Mouse (Mus musculus) midbrain, postnatal 0 days (tissue): ENCODE data around the gene Rita1. TPM values are rescaled to one million over a fixed set of nuclear protein-coding genes. Genes with fewer than 3 reads are reported as not detected.

Experiments
- ATAC-seq: fragments of 200-750 bp; cut with Nextera tagmentation; 2 replicates; pipeline ENCODE4 v1.8.0; 2017; ENCODE audit warnings: moderate number of reproducible peaks, mild to moderate bottlenecking, moderate TSS enrichment, moderate library complexity; ENCODE audit not compliant: low FRiP score
- DNase-seq: peaks from one replicate; pipeline ENCODE4 v3.0.0-alpha.2; 2015; ENCODE audit warnings: low spot score
- H3K27ac ChIP-seq: fragments of 300-500 bp; sonication (generic); 2 replicates; pipeline ENCODE4 v1.5.1; 2014; ENCODE audit warnings: low read depth, mild to moderate bottlenecking, low read length, mixed read lengths
- H3K27me3 ChIP-seq: fragments of 300-500 bp; sonication (generic); 2 replicates; pipeline ENCODE4 v1.6.1; 2014; ENCODE audit warnings: low read length, control low read depth, mixed read lengths; ENCODE audit not compliant: insufficient read depth
- H3K36me3 ChIP-seq: fragments of 300-500 bp; sonication (generic); 2 replicates; pipeline ENCODE4 v1.6.1; 2014; ENCODE audit warnings: low read length, control low read depth, mixed read lengths; ENCODE audit not compliant: insufficient read depth
- H3K4me1 ChIP-seq: fragments of 300-500 bp; sonication (generic); 2 replicates; pipeline ENCODE4 v1.6.1; 2014; ENCODE audit warnings: mild to moderate bottlenecking, control low read depth, antibody characterized with exemption, low read length, mixed read lengths; ENCODE audit not compliant: insufficient read depth
- H3K4me2 ChIP-seq: fragments of 300-500 bp; sonication (generic); 2 replicates; pipeline ENCODE4 v1.6.1; 2014; ENCODE audit warnings: low read depth, mild to moderate bottlenecking, low read length, mixed read lengths; ENCODE audit not compliant: poor library complexity, severe bottlenecking
- H3K4me3 ChIP-seq: fragments of 300-500 bp; sonication (generic); 2 replicates; pipeline ENCODE4 v1.5.1; 2014; ENCODE audit warnings: low read depth, mild to moderate bottlenecking, low read length, moderate library complexity
- H3K9ac ChIP-seq: fragments of 300-500 bp; sonication (generic); replicated peaks from 2 replicates; pipeline ENCODE4 v1.6.1; 2014; ENCODE audit warnings: mild to moderate bottlenecking, low read length, moderate library complexity, mixed read lengths; ENCODE audit not compliant: poor library complexity, severe bottlenecking
- H3K9me3 ChIP-seq: fragments of 300-500 bp; sonication (generic); 2 replicates; pipeline ENCODE4 v1.6.1; 2016; ENCODE audit warnings: low read length, control low read depth
- CTCF ChIP-seq: IDR thresholded peaks from 2 replicates; pipeline ENCODE4 v1.5.1; 2016; ENCODE audit warnings: antibody characterized with exemption, mild to moderate bottlenecking
- WGBS: fragments of 180-500 bp; shearing (Covaris S2); extraction: QIAGEN DNeasy Blood & Tissue Kit; methylation state at CpG from one replicate; pipeline ENCODE4 v1.1.7; 2014; 5-methylcytosine and 5-hydroxymethylcytosine counted together
- polyA plus RNA-seq: library from polyadenylated mRNA; unstranded; fragments of >200 nt; fragmentation: Nextera tagmentation; extraction: Ambion mirVana; gene quantifications from 2 replicates; pipeline ENCODE4 v1.2.1, GENCODE M21; 2015
- total RNA-seq: library from RNA; depleted of rRNA; stranded (reverse); fragments of >200 nt; gene quantifications from 2 replicates; pipeline ENCODE4 v1.2.3, GENCODE M21; 2014

Rita1 gene
- total and polyA plus RNA-seq, 2 experiments from 2014 or later: 31.4 to 43.6 TPM

DNA sequence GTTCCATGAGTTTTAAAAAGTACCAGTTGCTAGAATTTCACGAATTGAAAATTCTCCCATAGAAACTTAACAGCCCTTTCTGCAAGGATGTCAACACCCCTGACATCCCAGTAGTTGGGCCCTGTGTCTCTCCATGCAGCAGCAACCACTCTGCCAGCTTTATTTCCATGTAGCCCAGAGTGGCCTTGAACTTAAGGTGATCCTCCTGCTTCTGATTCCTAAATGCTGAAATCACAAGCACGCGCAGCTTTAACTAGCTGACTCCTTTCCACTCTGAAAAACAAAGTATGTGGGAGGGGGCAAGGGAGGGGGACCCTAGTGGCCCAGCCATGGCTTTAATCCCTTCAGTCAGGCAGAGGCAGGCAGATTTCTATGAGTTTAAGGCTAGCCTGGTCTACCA is 5.1 kb downstream of the Rita1 start:
- H3K4me3 ChIP-seq: no peak overlapping the region
- peaks cover 8% of the 10 kb centered on the region; the same call in 1 of the 2 replicates for H3K4me1 ChIP-seq
- WGBS: 82% methylated on average over 3 of the region's 3 CpGs
- no peak overlapping the region for H3K4me2 ChIP-seq
- H3K27ac ChIP-seq: no peak overlapping the region
- H3K9ac ChIP-seq: no peak overlapping the region
- no peaks in the 10 kb centered on the region for H3K27me3 ChIP-seq
- H3K9me3 ChIP-seq: no peaks in the 10 kb centered on the region
- ATAC-seq: no peak
- no peak for DNase-seq
- H3K36me3 ChIP-seq: 0 out of 2 replicates have a peak, but pooled peaks cover 4% of the 10 kb centered on the region
- no peak for TF ChIP-seq CTCF

DNA sequence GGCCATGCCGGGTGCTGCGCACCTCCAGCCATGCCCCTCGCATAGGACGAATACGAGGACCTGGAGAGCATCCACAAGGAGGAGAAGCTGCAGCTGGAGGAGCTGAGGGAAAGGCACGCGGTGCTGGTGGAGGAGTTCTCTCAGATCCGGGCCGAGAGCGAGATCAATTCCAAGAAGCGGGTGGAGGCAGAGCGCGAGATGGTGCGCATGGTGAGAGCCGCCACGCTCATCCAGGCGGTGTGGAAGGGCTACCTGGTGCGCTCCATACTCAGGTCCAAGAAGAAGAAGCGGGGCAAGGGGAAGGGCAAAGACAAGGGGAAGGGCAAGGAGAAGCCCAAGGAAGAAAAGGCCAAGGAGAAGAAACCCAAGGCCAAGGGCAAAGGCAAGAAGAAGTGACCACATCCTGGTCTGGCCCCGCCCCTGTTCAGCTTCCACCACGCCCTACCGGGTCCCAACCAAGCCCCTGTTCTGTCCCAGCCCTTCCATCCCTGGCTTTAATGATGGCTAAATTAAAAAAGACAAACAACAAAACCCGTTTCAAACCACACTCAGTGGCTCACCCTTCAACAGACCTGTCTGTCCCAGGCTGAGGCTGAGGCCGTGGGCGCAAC is 5.7 kb downstream of the Rita1 start:
- no peak overlapping the region for H3K4me3 ChIP-seq
- TF ChIP-seq CTCF: no peak
- H3K27me3 ChIP-seq: no peaks in the 10 kb centered on the region
- no peak overlapping the region for H3K9ac ChIP-seq
- no peaks in the 10 kb centered on the region for H3K9me3 ChIP-seq
- H3K4me2 ChIP-seq: no peak overlapping the region
- 0 out of 2 replicates have a peak, but pooled peaks cover 4% of the 10 kb centered on the region for H3K36me3 ChIP-seq
- no peak overlapping the region for H3K27ac ChIP-seq
- no peak for DNase-seq
- H3K4me1 ChIP-seq: peaks cover 8% of the 10 kb centered on the region; the same call in 1 of the 2 replicates
- no peak for ATAC-seq
- WGBS: 71% methylated on average over 25 of the region's 25 CpGs

DNA sequence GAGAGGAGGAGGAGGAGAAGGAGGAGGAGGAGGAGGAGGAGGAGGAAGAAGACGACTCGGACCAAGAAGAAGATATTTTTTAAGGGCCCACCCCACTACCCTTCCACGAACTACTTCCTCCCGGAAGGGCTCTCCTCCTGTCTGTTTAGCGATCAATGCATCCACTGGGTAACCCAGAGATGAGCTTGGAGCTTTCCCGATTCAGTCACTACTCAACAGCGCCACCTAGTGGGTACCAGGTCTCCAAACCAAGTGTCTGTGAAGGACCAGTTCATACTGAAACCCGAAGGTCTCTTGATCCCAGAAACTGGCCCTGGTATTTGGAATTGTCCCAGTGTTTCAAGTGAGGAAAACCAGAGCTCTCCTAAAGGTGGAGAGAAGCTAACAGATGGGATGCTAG is 6.7 kb downstream of the Rita1 start:
- H3K27ac ChIP-seq: peak overlapping the region; percentile 82; the same call in 1 of the 2 replicates
- WGBS: 1% methylated on average over 8 of the region's 8 CpGs
- H3K4me2 ChIP-seq: peak overlapping the region; percentile 64
- DNase-seq: peak; percentile 97
- H3K9me3 ChIP-seq: no peaks in the 10 kb centered on the region
- H3K36me3 ChIP-seq: 0 out of 2 replicates have a peak, but pooled peaks cover 4% of the 10 kb centered on the region
- H3K27me3 ChIP-seq: no peaks in the 10 kb centered on the region
- ATAC-seq: peak; percentile 72
- peak overlapping the region; percentile 59 for H3K9ac ChIP-seq
- no peaks in the 10 kb centered on the region for H3K4me1 ChIP-seq
- peak; percentile 96 for TF ChIP-seq CTCF
- peak overlapping the region; percentile 34 for H3K4me3 ChIP-seq

DNA sequence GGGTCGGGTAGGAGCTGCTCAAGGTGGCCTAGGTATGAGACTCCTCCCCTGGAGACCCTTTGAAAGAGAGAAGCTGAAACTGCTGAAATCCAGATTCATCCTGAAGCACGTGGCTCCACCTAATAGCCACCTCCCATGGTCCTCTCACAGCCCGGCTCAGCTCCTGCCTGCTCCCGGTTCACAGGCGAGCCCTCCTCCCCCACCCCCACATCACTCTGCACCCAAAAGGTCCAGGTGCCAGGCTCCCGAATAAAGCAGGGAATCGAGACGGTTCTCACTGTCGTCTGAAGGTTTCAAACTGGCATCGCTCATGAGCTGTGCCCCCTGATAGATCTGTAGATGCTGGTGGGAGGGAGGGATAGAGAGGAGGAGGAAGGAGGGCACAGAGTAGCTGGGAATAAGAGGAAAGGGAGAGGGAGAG is 7.1 kb downstream of the Rita1 start:
- whole genome bisulfite sequencing: 2% methylated on average over 10 of the region's 10 CpGs

DNA sequence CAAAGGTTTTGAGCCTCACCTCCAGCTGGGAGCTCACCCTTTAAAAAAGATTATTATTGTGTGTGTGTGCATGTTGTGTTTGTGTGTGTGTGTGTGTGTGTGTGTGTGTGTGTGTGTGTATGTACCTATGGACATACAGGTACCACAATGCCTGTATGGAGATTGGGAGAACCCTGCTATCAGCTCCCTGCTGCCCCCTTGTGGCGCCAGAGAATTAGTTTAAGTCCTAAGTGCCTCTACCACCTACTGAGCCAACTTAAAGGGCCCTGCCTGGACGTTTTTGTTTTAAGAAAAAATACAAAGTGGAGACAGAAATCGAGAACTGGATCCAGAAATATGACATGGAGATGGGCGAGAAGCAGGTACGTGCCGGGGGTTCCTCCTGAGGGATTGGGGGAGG is 7.5 kb downstream of the Rita1 start:
- 3% methylated on average over 6 of the region's 6 CpGs for WGBS
- Histone ChIP-seq H3K9ac (peak overlapping the region; percentile 59), H3K27me3 (no peaks in the 10 kb centered on the region), H3K9me3 (no peaks in the 10 kb centered on the region), H3K4me1 (no peaks in the 10 kb centered on the region), H3K4me2 (peak overlapping the region; percentile 64), H3K4me3 (peak overlapping the region; percentile 34), H3K36me3 (0 out of 2 replicates have a peak, but pooled peaks cover 4% of the 10 kb centered on the region), H3K27ac (peak overlapping the region; percentile 82)
- DNase-seq (peak; percentile 92), ATAC-seq (peak; percentile 65; the same call in 1 of the 2 replicates)
- TF ChIP-seq CTCF: peak; percentile 90

More for the DNA sequence above, 7.1 kb downstream of the Rita1 start:
- TF ChIP-seq CTCF: no peak
- Histone ChIP-seq H3K4me1 (no peaks in the 10 kb centered on the region), H3K36me3 (0 out of 2 replicates have a peak, but pooled peaks cover 4% of the 10 kb centered on the region), H3K9me3 (no peaks in the 10 kb centered on the region), H3K4me3 (peak overlapping the region; percentile 34), H3K9ac (peak overlapping the region; percentile 59), H3K4me2 (peak overlapping the region; percentile 64), H3K27ac (peak overlapping the region; percentile 82), H3K27me3 (no peaks in the 10 kb centered on the region)
- DNase-seq (peak; percentile 36), ATAC-seq (peak; percentile 48)

DNA sequence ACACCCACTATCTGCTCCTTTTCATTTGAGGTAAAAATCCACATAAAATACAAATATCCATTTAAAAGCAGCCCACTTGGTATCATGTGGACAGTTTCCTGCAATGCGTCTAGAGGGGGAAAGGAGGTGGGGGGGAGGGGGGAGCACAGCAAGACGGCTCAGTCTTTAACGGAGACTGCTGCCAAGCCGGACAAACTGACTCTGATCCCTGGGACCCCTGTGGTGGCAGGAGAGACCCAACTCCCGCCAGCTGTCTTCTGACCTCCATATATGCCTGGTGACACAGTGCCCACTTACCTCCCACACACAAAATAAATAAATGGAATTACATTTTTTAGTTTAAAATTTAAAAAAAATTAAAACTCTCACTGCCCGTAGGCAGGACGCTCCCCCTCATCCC is 8.9 kb downstream of the Rita1 start:
- TF ChIP-seq CTCF: no peak
- H3K4me1 ChIP-seq: no peaks in the 10 kb centered on the region
- no peak overlapping the region for H3K9ac ChIP-seq
- H3K36me3 ChIP-seq: 0 out of 2 replicates have a peak, but pooled peaks cover 3% of the 10 kb centered on the region
- WGBS: 51% methylated on average over 7 of the region's 7 CpGs
- ATAC-seq (no peak), DNase-seq (no peak)
- no peaks in the 10 kb centered on the region for H3K9me3 ChIP-seq
- no peak overlapping the region for H3K4me2 ChIP-seq
- H3K4me3 ChIP-seq: no peak overlapping the region
- no peaks in the 10 kb centered on the region for H3K27me3 ChIP-seq
- H3K27ac ChIP-seq: no peak overlapping the region
